Mouse (Mus musculus): ENCODE measurements around the gene Gkap1.

GRCm38 (mm10) chr13:58186281-58186680, 89.2 kb downstream of the Gkap1 start:
- TF ChIP-seq CTCF (IDR thresholded peaks at IDR 0.05; ENCODE audit: extremely low read depth, insufficient read length, insufficient replicate concordance, low read depth, low read length) = no peak
- TF ChIP-seq POLR2A (IDR thresholded peaks at IDR 0.05; ENCODE audit: low read depth, low read length) = no peak

All from small intestine, adult 2 months (tissue).